ENCODE assay signal across 9 mouse cellular contexts in the genomic region with DNA sequence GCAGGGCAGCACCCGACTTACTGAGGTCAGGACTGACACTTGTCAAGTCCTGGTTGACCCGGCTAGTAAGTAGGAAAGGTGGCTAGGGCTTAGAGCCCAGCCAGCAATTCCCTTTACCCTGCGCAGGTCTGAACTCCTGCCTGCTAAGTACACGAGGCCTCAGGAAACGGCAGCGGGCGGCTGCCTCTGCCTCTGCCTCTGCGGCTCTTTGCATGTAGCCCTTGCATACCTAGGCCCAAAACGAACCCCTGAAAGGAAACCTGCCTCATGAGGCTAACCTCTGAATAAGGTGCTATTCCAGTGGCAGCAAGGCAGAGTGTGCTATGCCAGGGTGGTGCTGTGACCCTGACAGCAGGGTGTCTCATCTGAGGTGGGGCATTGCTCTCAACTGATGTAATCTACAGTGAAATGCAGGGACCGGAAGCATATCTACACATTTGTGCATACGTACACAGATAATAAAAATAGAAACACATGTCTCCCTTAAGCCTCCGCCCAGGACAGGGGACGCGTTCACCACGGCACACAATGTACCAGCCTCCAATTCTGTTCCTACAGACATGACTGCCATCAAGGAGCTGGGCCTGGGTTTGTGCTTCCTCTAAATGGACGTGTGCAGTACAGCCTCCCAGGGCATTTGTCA. TPM values are rescaled to one million over a fixed set of nuclear protein-coding genes. Genes with fewer than 3 reads are reported as not detected.
DNase-seq lines count a peak whose midpoint lies in the region; ATAC-seq and TF ChIP-seq lines count a peak whose summit lies in the region.
"Had no signal": no experiment of that assay in that cellular context is flagged by ENCODE, and none has a peak within 500 bp of the region (broad histone marks: within the 10 kb centered on the region; RNA-seq: fewer than 3 reads in every experiment).

No protein-coding gene starts in this region.

- DNase-seq in liver, adult 2 months (ENCODE audit: extremely low read depth, low read depth, low spot score), result peak; percentile 6
- DNase-seq in liver, result no peak
- no peak for DNase-seq in liver, embryonic 13.5 days
- no peak for DNase-seq in layer of hippocampus, adult 8-10 months (ENCODE audit: low spot score in 2 of 2)
- DNase-seq in spleen, postnatal 10 days (ENCODE audit: low spot score in 2 of 2), result no peak
- no peak for DNase-seq in adrenal gland, postnatal 4 days (ENCODE audit: low spot score in 2 of 2)

- H3K36me3 ChIP-seq in liver, adult 2 months (ENCODE audit: control insufficient read depth, insufficient read depth, low read length), result no peaks in the 10 kb centered on the region
- peaks cover 27% of the 10 kb centered on the region for H3K36me3 ChIP-seq in forebrain, embryonic 15.5 days
- peaks cover 24% of the 10 kb centered on the region for H3K36me3 ChIP-seq in liver, embryonic 13.5 days

- no peaks in the 10 kb centered on the region for H3K27me3 ChIP-seq in liver, adult 2 months (ENCODE audit: control insufficient read depth, insufficient read depth, low read length)
- no peaks in the 10 kb centered on the region for H3K27me3 ChIP-seq in forebrain, embryonic 15.5 days
- H3K27me3 ChIP-seq in liver, embryonic 13.5 days, result no peaks in the 10 kb centered on the region

- 72% methylated on average over 16 of the region's 16 CpGs for WGBS in liver, adult 2 months
- WGBS in forebrain, embryonic 15.5 days, result 54% methylated on average over 16 of the region's 16 CpGs
- 20% methylated on average over 16 of the region's 16 CpGs for WGBS in liver, embryonic 13.5 days (ENCODE audit: insufficient replicate concordance)
- WGBS in olfactory bulb, adult 2 months, result 30% methylated on average over 16 of the region's 16 CpGs

- peaks cover 3% of the 10 kb centered on the region; the same call in 1 of the 2 replicates for H3K79me2 ChIP-seq in liver, adult 2 months (ENCODE audit: control insufficient read depth, insufficient read depth, low read length)

- H3K4me2 ChIP-seq in forebrain, embryonic 15.5 days (replicated peaks), result no peak overlapping the region
- 0 out of 2 replicates have a peak overlapping the region, but pooled peaks have one; percentile 4 for H3K4me2 ChIP-seq in liver, embryonic 13.5 days

- H3K4me1 ChIP-seq in liver, adult 2 months (ENCODE audit: control insufficient read depth, insufficient read depth, low read length), result peaks cover 10% of the 10 kb centered on the region; the same call in 1 of the 2 replicates
- peaks cover 40% of the 10 kb centered on the region for H3K4me1 ChIP-seq in forebrain, embryonic 15.5 days
- H3K4me1 ChIP-seq in liver, embryonic 13.5 days (replicated peaks), result peaks cover 70% of the 10 kb centered on the region
- H3K4me1 ChIP-seq in olfactory bulb, adult 2 months (ENCODE audit: control insufficient read depth, insufficient read depth, low read length), result peaks cover 71% of the 10 kb centered on the region

- H3K9me3 ChIP-seq in forebrain, embryonic 15.5 days, result no peaks in the 10 kb centered on the region
- H3K9me3 ChIP-seq in liver, embryonic 13.5 days (replicated peaks), result no peaks in the 10 kb centered on the region

- no peak for TF ChIP-seq POLR2A in liver, adult 2 months (IDR thresholded peaks at IDR 0.05; ENCODE audit: extremely low read depth, insufficient read depth, low read length)
- no peak for TF ChIP-seq POLR2A in olfactory bulb, adult 2 months (IDR thresholded peaks at IDR 0.05; ENCODE audit: insufficient read depth, low read depth, low read length)

- TF ChIP-seq CTCF in liver, adult 2 months (IDR thresholded peaks at IDR 0.05; ENCODE audit: low read depth, low read length), result no peak
- TF ChIP-seq CTCF in olfactory bulb, adult 2 months (IDR thresholded peaks at IDR 0.05; ENCODE audit: insufficient read depth, low read depth, low read length), result no peak

- no peak overlapping the region for H3K4me3 ChIP-seq in liver, adult 2 months (ENCODE audit: insufficient read depth, low read depth, low read length)
- H3K4me3 ChIP-seq in forebrain, embryonic 15.5 days, result no peak overlapping the region
- H3K4me3 ChIP-seq in liver, embryonic 13.5 days (replicated peaks), result no peak overlapping the region
- no peak overlapping the region for H3K4me3 ChIP-seq in olfactory bulb, adult 2 months (ENCODE audit: insufficient read depth, low read depth, low read length)
- H3K4me3 ChIP-seq: myocyte had no signal

- peak; percentile 4; the same call in 1 of the 2 replicates for ATAC-seq in forebrain, embryonic 15.5 days (replicated peaks)
- peak; percentile 54 for ATAC-seq in liver, embryonic 13.5 days (ENCODE audit: low read depth)

- H3K9ac ChIP-seq in liver, adult 2 months (ENCODE audit: low read depth, low read length), result no peak overlapping the region
- peak overlapping the region; percentile 17; the same call in 1 of the 2 replicates for H3K9ac ChIP-seq in forebrain, embryonic 15.5 days (replicated peaks)
- H3K9ac ChIP-seq in liver, embryonic 13.5 days, result peak overlapping the region; percentile 33; the same call in 1 of the 2 replicates

- peak overlapping the region; percentile 13 for H3K27ac ChIP-seq in liver, adult 2 months (replicated peaks; ENCODE audit: insufficient read depth, low read depth, low read length)
- H3K27ac ChIP-seq in forebrain, embryonic 15.5 days (replicated peaks), result peak overlapping the region; percentile 88
- H3K27ac ChIP-seq in liver, embryonic 13.5 days, result 0 out of 2 replicates have a peak overlapping the region, but pooled peaks have one; percentile 27
- peak overlapping the region; percentile 96 for H3K27ac ChIP-seq in olfactory bulb, adult 2 months (ENCODE audit: insufficient read depth, low read depth, low read length)

RNA-seq across cellular contexts. Expression of gene Elmo2, which starts 8.5 kb away (rescaled TPM):
- 5.2 and 7.0 TPM in 2 replicates for total RNA-seq in liver, adult 2 months (2014; rRNA removed)
- 10.9 and 17.5 TPM in 2 replicates for polyA plus RNA-seq in liver, adult 2 months (2012; rRNA removed)
- 99.6 and 101 TPM in 2 replicates for polyA plus RNA-seq in forebrain, embryonic 15.5 days (2015; fragmentation: Nextera tagmentation; extraction: Ambion mirVana)
- polyA plus RNA-seq in liver, embryonic 13.5 days (2015; fragmentation: Nextera tagmentation; extraction: Ambion mirVana), result 14.2 and 16.7 TPM in 2 replicates
- 231 TPM in 1 of 2 replicates, not detected in the other for polyA plus RNA-seq in olfactory bulb, adult 2 months (2012; ENCODE audit: insufficient read depth, insufficient read length, low replicate concordance, missing spikeins)
- 100 to 1,000 TPM; 154 to 173 (median 161) TPM for total RNA-seq in layer of hippocampus, adult 8-10 months (2022)
- total RNA-seq in adrenal gland, postnatal 4 days (2021), result 10 to 100 TPM; 37.3 to 45.7 TPM

RNA-seq across cellular contexts. Expression of gene Slc35c2, which starts 30.1 kb away (rescaled TPM):
- 13.5 and 17.2 TPM in 2 replicates for total RNA-seq in liver, adult 2 months (2014; rRNA removed)
- 42.4 and 52.1 TPM in 2 replicates for polyA plus RNA-seq in liver, adult 2 months (2012; rRNA removed)
- 61.4 and 68.7 TPM in 2 replicates for polyA plus RNA-seq in forebrain, embryonic 15.5 days (2015; fragmentation: Nextera tagmentation; extraction: Ambion mirVana)
- 40.2 and 40.3 TPM in 2 replicates for polyA plus RNA-seq in liver, embryonic 13.5 days (2015; fragmentation: Nextera tagmentation; extraction: Ambion mirVana)
- not detected in 2 replicates for polyA plus RNA-seq in olfactory bulb, adult 2 months (2012; ENCODE audit: insufficient read depth, insufficient read length, low replicate concordance, missing spikeins)
- 10 to 100 TPM; 79.3 to 98.3 (median 92.3) TPM for total RNA-seq in layer of hippocampus, adult 8-10 months (2022)
- total RNA-seq in adrenal gland, postnatal 4 days (2021), result 10 to 100 TPM; 48.2 to 48.7 TPM

RNA-seq across cellular contexts. Expression of gene Zfp663, which starts 50.8 kb away (rescaled TPM):
- not detected in 2 replicates for total RNA-seq in liver, adult 2 months (2014; rRNA removed)
- polyA plus RNA-seq in liver, adult 2 months (2012; rRNA removed), result not detected in 2 replicates
- polyA plus RNA-seq in forebrain, embryonic 15.5 days (2015; fragmentation: Nextera tagmentation; extraction: Ambion mirVana), result 6.5 and 7.6 TPM in 2 replicates
- 0.05 and 0.07 TPM in 2 replicates for polyA plus RNA-seq in liver, embryonic 13.5 days (2015; fragmentation: Nextera tagmentation; extraction: Ambion mirVana)
- polyA plus RNA-seq in olfactory bulb, adult 2 months (2012; ENCODE audit: insufficient read depth, insufficient read length, low replicate concordance, missing spikeins), result not detected in 2 replicates
- total RNA-seq in layer of hippocampus, adult 8-10 months (2022), result under 1 TPM in 1 of 4 experiments, not detected in 3; 0.17 TPM
- under 1 TPM in 1 of 2 experiments, not detected in 1; 0.34 TPM for total RNA-seq in adrenal gland, postnatal 4 days (2021)
- polyA plus RNA-seq: myocyte had no signal

Comparison
In these comparisons a context has a peak if more than half of its experiments do, and no peak if none do; other contexts are left out.
1. H3K27ac ChIP-seq: peak in every context shown above with its lines; median percentile 96 in olfactory bulb, adult 2 months; 88 in forebrain, embryonic 15.5 days; 27 in liver, embryonic 13.5 days; 13 in liver, adult 2 months.
2. RNA of gene Slc35c2, which starts 30.1 kb away (polyA plus RNA-seq): 61.4 to 68.7 TPM in forebrain, embryonic 15.5 days, 42.4 to 52.1 TPM in liver, adult 2 months and 40.2 to 40.3 TPM in liver, embryonic 13.5 days; not detected in olfactory bulb, adult 2 months; every median in the first group is over 10 times any median in the second.